Mouse (Mus musculus): ENCODE measurements around the gene Csf2. TPM values are rescaled to one million over a fixed set of nuclear protein-coding genes. Genes with fewer than 3 reads are reported as not detected.

The Csf2 gene
- polyA plus RNA-seq, 1 experiment from 2014 or later = not detected

DNA sequence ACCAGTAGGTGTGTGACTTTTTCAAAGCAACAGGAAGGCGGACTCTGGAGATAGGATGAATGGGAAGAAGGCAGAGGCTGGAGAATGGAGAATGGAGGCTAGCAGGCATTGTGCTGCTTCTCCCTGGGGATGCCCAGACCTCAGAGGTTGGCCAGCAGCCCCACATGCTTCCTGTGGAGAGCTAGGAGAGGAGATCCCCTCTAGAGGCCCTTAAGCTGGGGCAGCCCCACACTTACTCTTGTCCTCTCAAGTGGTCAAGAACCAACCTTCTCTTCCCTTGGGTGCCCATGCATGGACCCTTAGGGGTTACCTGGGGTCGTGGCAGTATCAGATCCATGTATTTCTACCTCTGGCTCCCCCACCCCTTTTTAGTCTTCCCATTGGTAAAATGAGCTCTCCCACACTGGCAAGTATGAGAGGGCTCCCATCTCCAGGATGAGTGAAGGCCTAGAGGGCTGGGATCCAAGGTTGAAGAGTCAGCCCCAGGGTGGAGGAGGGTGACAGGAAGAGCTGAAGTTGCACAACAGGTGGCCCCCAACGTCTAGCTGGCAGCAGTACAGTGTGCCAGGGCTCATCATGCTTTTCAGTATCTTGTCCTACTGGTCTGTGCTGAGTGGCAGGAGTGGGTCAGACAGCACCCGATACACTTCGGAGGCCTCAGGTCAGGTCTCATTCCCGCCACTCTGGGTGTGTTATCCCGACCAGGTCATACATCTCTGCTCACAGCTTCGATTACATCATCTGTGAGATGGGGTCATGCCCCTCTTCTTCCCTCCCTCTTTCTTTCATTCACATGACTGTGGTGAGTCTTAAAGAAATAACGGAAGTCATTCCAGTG, 25.6 kb downstream of the Csf2 start:
- WGBS = 85% methylated on average over 9 of the region's 9 CpGs
- no peak overlapping the region for H3K9ac ChIP-seq
- no peak overlapping the region for H3K4me3 ChIP-seq
- H3K4me1 ChIP-seq (replicated peaks) = no peaks in the 10 kb centered on the region
- H3K4me2 ChIP-seq = no peak overlapping the region
- H3K27ac ChIP-seq (replicated peaks) = no peak overlapping the region
- no peaks in the 10 kb centered on the region for H3K36me3 ChIP-seq
- no peaks in the 10 kb centered on the region for H3K9me3 ChIP-seq
- H3K27me3 ChIP-seq = no peaks in the 10 kb centered on the region
- ATAC-seq (ENCODE audit: low FRiP score, low read depth) = no peak

DNA sequence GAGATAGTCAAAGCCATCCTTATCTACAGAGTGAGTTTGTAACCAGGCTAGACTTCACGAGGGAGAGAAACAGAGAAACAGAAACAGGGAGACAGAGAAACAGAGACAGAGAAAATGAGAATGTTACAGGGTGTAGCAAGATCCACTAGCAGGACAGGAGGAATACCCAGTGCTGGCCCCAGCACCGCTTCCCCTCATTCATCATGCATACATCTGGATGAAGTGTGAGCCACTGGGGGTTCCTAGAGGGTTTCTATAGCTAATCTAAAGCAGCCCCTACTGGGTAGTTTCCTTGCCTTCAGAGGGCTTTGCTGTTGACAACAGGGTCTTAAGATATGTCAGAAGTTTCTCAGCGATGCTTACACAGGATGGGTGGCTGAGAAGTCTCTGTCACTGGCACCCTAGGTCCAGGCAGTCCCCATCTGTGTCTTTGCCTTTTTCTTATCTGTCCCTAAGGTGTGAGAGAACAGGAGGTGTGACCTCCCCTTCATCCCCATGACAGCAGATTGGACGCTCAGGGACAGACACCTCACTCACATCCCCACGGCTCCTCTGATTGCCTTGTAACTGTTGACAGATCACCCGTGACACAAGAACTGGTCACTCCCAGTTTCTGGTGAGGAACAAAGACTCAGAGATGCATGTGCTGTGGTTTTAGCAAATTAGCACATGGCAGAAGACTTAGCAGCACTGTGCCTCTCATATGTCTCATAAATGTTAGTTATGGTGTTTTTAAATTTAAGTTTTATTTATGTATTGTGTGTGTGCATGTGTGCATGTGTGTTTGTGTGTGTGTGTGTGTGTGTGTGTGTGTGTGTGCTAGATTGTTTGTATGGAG, 29.3 kb downstream of the Csf2 start:
- 66% methylated on average over 6 of the region's 6 CpGs for WGBS
- H3K27ac ChIP-seq (replicated peaks) = no peak overlapping the region

GRCm38 (mm10) chr11:54219191-54219590, 30.3 kb downstream of the Csf2 start:
- no peaks in the 10 kb centered on the region for H3K27me3 ChIP-seq
- WGBS = 100% methylated on average over 1 of the region's 1 CpGs
- H3K9me3 ChIP-seq = no peaks in the 10 kb centered on the region
- no peaks in the 10 kb centered on the region for H3K36me3 ChIP-seq
- H3K4me1 ChIP-seq (replicated peaks) = no peaks in the 10 kb centered on the region
- no peak for ATAC-seq (ENCODE audit: low FRiP score, low read depth)
- no peak overlapping the region for H3K4me2 ChIP-seq
- no peak overlapping the region for H3K27ac ChIP-seq (replicated peaks)
- no peak overlapping the region for H3K4me3 ChIP-seq
- no peak overlapping the region for H3K9ac ChIP-seq

More for the DNA sequence above, 29.3 kb downstream of the Csf2 start:
- Histone ChIP-seq H3K9me3 (no peaks in the 10 kb centered on the region), H3K4me1 (replicated peaks) (no peaks in the 10 kb centered on the region), H3K36me3 (no peaks in the 10 kb centered on the region), H3K4me2 (no peak overlapping the region), H3K9ac (no peak overlapping the region), H3K4me3 (no peak overlapping the region), H3K27me3 (no peaks in the 10 kb centered on the region)
- no peak for ATAC-seq (ENCODE audit: low FRiP score, low read depth)

GRCm38 (mm10) chr11:54217384-54217783, 32.1 kb downstream of the Csf2 start:
- ATAC-seq (ENCODE audit: low FRiP score, low read depth) = no peak
- Histone ChIP-seq H3K4me1 (replicated peaks) (no peaks in the 10 kb centered on the region), H3K4me2 (no peak overlapping the region)

GRCm38 (mm10) chr11:54216091-54216490, 33.4 kb downstream of the Csf2 start:
- no peak for ATAC-seq (ENCODE audit: low FRiP score, low read depth)
- H3K9me3 ChIP-seq = no peaks in the 10 kb centered on the region
- H3K9ac ChIP-seq = no peak overlapping the region
- no peak overlapping the region for H3K4me2 ChIP-seq
- H3K36me3 ChIP-seq = no peaks in the 10 kb centered on the region
- no peaks in the 10 kb centered on the region for H3K4me1 ChIP-seq (replicated peaks)
- no peaks in the 10 kb centered on the region for H3K27me3 ChIP-seq
- WGBS = 83% methylated on average over 6 of the region's 6 CpGs
- H3K27ac ChIP-seq (replicated peaks) = no peak overlapping the region
- no peak overlapping the region for H3K4me3 ChIP-seq

More at GRCm38 (mm10) chr11:54217384-54217783, 32.1 kb downstream of the Csf2 start:
- Histone ChIP-seq H3K9ac (no peak overlapping the region), H3K36me3 (no peaks in the 10 kb centered on the region), H3K27ac (replicated peaks) (no peak overlapping the region), H3K9me3 (no peaks in the 10 kb centered on the region), H3K4me3 (no peak overlapping the region), H3K27me3 (no peaks in the 10 kb centered on the region)
- 65% methylated on average over 7 of the region's 7 CpGs for WGBS

- Histone ChIP-seq H3K9ac (no peak overlapping the region), H3K27me3 (no peaks in the 10 kb centered on the region), H3K9me3 (no peaks in the 10 kb centered on the region), H3K4me2 (no peak overlapping the region), H3K36me3 (no peaks in the 10 kb centered on the region), H3K4me1 (replicated peaks) (no peaks in the 10 kb centered on the region), H3K27ac (replicated peaks) (no peak overlapping the region), H3K4me3 (no peak overlapping the region)
- 86% methylated on average over 9 of the region's 9 CpGs for WGBS
- no peak for ATAC-seq (ENCODE audit: low FRiP score, low read depth)
Observed at GRCm38 (mm10) chr11:54214499-54215443, 34.7 kb downstream of the Csf2 start.

GRCm38 (mm10) chr11:54213631-54214030, 35.8 kb downstream of the Csf2 start:
- Histone ChIP-seq H3K9me3 (no peaks in the 10 kb centered on the region), H3K36me3 (no peaks in the 10 kb centered on the region), H3K4me3 (no peak overlapping the region), H3K9ac (no peak overlapping the region), H3K27me3 (no peaks in the 10 kb centered on the region), H3K4me2 (no peak overlapping the region), H3K4me1 (replicated peaks) (no peaks in the 10 kb centered on the region), H3K27ac (replicated peaks) (no peak overlapping the region)
- ATAC-seq (ENCODE audit: low FRiP score, low read depth) = no peak
- WGBS = 82% methylated on average over 5 of the region's 5 CpGs

DNA sequence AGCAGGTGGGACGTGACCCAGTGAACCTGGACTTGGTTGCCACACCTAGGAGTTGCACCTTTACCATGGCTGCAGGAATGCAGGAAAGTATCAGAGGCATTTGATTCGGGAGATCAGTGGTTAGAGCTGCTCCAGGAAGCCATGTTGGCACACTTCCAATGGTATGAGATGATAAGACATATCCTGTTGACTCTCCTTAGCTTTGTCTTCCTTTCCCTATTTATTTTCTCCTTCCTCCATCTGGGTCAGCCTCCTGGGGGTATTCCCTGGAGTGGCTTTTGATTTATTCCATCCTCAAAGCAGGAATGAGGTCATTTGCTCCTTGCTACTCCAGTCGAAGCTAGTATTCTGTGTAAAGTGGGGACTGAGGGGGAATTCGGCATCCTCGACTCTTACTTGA, 42.5 kb downstream of the Csf2 start:
- no peak overlapping the region for H3K27ac ChIP-seq (replicated peaks)
- no peaks in the 10 kb centered on the region for H3K36me3 ChIP-seq
- H3K4me1 ChIP-seq (replicated peaks) = no peaks in the 10 kb centered on the region
- ATAC-seq (ENCODE audit: low FRiP score, low read depth) = no peak
- H3K9me3 ChIP-seq = no peaks in the 10 kb centered on the region
- H3K4me2 ChIP-seq = no peak overlapping the region
- WGBS = 79% methylated on average over 5 of the region's 5 CpGs
- no peak overlapping the region for H3K4me3 ChIP-seq
- H3K27me3 ChIP-seq = no peaks in the 10 kb centered on the region
- no peak overlapping the region for H3K9ac ChIP-seq

DNA sequence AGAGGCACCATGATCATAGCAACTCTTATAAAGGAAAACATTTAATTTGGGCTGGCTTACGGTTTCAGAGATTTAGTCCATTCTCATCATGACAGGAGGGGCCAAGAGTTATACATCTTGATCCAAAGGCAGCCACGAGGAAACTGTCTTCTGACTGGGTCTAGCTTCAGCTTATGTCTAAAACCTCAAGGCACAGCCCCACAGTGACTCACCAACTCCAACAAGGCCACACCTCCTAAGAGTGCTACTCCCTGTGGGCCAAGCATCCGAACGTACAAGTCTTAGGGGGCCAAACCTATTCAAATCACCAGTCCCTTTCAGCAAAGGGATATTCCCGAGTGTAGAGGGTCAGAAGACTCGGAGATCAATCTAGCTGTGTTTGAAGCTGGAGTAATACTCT, 44.1 kb downstream of the Csf2 start:
- Histone ChIP-seq H3K4me3 (no peak overlapping the region), H3K4me2 (no peak overlapping the region), H3K27me3 (no peaks in the 10 kb centered on the region), H3K9me3 (no peaks in the 10 kb centered on the region), H3K4me1 (replicated peaks) (no peaks in the 10 kb centered on the region), H3K9ac (no peak overlapping the region), H3K27ac (replicated peaks) (no peak overlapping the region), H3K36me3 (no peaks in the 10 kb centered on the region)
- WGBS = 83% methylated on average over 6 of the region's 6 CpGs
- ATAC-seq (ENCODE audit: low FRiP score, low read depth) = no peak

GRCm38 (mm10) chr11:54204781-54205180, 44.7 kb downstream of the Csf2 start:
- no peak overlapping the region for H3K4me3 ChIP-seq

GRCm38 (mm10) chr11:54203162-54203561, 46.3 kb downstream of the Csf2 start:
- ATAC-seq (ENCODE audit: low FRiP score, low read depth) = no peak
- no peak overlapping the region for H3K27ac ChIP-seq (replicated peaks)
- 84% methylated on average over 2 of the region's 2 CpGs for WGBS
- H3K27me3 ChIP-seq = no peaks in the 10 kb centered on the region
- H3K4me1 ChIP-seq (replicated peaks) = no peaks in the 10 kb centered on the region
- no peak overlapping the region for H3K9ac ChIP-seq
- no peaks in the 10 kb centered on the region for H3K36me3 ChIP-seq
- no peak overlapping the region for H3K4me3 ChIP-seq
- no peak overlapping the region for H3K4me2 ChIP-seq
- no peaks in the 10 kb centered on the region for H3K9me3 ChIP-seq

More at GRCm38 (mm10) chr11:54204781-54205180, 44.7 kb downstream of the Csf2 start:
- H3K4me1 ChIP-seq (replicated peaks) = no peaks in the 10 kb centered on the region
- H3K4me2 ChIP-seq = no peak overlapping the region
- no peak overlapping the region for H3K27ac ChIP-seq (replicated peaks)
- H3K36me3 ChIP-seq = no peaks in the 10 kb centered on the region
- no peaks in the 10 kb centered on the region for H3K9me3 ChIP-seq
- no peak for ATAC-seq (ENCODE audit: low FRiP score, low read depth)
- H3K9ac ChIP-seq = no peak overlapping the region
- 86% methylated on average over 2 of the region's 2 CpGs for WGBS
- no peaks in the 10 kb centered on the region for H3K27me3 ChIP-seq

All from hindbrain, embryonic 15.5 days (tissue).